Mouse (Mus musculus): ENCODE data around the gene Tceanc.

The Tceanc gene

DNA sequence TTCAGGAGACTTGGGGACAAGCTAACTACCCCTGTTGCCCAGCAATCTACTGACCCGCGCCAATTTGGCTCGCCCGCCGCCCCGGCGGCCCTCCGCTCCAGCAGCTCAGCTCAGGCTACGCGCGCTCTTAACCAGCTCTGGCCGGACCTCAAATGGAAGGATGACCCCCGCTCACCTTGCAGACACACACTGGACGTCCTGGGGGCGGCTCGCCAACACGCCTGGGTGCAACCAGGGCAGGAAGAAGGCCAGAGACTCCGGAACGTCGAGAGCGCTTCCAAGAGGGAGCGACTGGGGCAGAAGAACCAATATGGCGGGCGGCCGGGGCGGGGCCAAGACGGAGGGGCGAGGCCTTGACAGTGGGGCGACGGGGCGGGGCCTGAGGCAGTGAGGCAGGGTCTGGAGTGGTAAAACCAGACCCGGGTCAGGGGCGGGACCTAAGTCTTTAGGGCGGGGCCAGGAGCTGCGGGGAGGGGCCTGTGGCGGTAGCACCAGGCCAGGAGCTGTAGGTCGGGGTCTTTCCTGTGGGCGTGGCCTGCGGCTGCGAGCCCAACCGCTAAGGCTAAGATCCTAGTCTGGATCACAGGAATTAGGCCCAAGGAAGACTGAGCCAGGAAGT lies 38.9 kb downstream of the Tceanc start, which contains the start of gene Rab9:
Gene Rab9, minus strand, starts transcription at position 503 of the 619 bp plus-strand sequence.
- DNase-seq: peak; percentile 92 to 94

DNA sequence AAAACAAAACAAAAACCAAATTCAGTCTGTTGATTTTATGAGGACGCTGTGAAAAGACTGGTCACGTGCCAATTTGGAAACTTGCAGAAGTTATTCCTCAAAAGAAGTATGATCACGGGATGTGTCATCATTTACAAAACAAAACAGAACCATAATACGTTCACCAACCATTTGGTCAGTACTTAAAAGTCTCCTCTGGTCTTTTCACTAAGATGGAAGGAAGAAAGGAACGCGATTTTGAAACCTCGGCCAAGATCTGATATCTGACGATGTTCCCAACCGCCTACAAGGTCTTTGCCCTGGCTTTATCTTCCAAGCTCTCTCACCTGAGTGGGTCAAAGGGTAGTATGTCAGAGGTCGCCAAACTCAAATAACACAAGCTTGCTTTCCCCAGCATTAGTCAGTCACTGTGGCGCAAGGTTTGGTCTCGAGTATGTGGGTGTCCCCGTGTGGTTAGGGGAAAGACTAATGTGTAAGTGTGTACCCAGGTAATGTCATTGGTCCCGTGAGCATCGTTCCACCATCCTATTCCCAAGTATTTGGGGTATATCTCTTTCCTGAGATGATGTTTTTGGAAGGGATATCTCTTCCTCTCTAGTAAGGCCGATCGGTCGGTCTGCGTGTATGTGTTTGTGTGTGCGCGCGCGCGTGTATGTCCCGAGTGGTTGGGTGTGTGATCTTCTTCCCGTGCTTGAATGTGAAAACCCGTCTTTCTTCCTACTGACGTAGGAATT lies 39.6 kb downstream of the Tceanc start:
- DNase-seq: peak; percentile 16 to 19

DNA sequence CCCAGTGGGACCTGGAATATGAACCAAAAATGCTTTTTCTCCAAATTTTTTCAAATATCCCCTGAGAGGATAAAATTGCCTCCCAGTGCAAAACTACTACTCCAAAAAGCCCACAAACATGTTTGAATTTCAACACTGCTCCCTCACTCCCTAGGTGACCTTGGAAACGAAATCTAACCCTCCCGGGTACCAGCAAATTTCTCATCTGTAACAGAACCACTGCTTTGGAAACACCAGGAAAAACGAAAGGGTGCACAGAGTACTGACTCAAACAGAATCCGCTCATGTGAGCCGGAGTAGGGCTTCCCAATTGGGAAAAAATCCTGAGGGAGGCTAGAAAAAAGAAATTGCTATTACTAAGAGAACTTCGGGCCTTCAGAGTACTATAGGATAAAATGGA lies 41.0 kb downstream of the Tceanc start:
- peak in 1 of 2 experiments; percentile 5 for DNase-seq

DNA sequence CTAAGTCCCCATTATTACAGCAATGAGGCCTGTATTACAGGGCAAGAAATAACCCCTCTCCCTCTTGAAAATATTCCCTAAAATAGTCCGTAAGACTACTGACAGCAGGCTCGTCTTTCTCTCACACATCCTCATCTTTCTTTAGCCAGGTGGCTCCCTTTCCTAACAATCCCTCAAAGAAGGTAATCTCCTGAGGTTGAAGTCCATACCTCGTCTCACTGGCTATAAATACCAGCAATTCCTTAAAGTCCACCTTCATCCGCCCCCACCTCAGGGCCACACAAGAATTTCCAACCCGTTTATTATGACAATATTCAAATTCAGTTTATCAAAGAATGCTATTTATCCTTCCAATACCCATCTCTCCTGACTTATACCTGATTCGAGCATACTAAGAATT lies 45.8 kb downstream of the Tceanc start:
- no peak for DNase-seq

DNA sequence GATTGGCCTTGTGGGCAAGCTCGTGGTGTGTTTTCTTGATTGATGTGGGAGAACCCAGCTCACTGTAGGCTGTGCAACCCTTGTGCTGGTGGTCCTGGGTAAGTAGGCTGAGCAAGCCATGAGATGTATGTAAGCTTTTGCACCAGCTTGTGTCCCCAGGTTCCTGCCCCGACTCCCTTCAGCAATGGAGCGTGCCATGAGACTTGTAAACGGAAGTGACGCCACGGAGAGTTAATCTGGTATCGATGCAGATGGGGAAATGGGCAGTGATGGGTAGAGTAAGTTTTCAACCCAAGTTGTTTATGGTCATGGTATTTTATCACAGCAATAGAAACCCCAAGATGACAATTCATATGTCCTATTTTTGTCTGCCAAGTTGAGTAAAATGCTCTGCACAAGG lies 50.0 kb downstream of the Tceanc start:
- no peak for DNase-seq

DNA sequence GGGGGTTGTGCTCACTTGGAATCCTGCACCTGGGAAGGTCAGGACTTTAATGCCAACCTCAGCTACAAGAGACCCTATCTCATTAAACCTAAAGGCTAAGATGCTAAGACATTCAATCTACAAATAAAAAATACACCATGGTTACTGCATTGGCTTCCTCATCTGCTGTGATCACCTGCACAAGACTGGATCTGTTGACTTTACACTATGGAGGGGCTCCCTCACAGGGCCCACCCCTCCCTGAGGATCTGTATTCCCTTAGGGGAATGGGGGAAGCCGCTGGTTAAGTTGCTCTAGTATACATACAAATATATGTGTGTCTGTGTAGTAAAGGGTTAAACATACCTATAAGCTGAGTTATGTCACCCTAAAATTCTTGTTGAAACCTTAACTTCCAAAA lies 62.8 kb downstream of the Tceanc start:
- no peak for DNase-seq

DNA sequence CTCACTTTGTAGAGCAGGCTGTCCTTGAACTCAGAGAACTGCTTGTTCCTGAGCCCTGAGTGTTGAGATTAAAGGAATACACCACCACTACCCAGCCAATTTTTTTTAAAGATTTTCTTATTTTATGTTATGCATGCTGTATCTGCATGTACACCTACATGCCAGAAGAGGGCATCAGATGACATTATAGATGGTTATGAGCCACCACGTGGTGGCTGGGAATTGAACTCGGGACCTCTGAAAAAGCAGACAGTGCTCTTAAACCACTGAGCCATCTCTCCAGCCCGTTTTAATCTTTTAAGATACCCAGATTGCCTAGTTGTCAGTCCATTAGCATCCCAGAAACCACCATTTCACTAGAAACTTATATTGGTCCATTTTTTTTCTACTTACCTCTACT lies 64.0 kb downstream of the Tceanc start:
- DNase-seq: no peak

DNA sequence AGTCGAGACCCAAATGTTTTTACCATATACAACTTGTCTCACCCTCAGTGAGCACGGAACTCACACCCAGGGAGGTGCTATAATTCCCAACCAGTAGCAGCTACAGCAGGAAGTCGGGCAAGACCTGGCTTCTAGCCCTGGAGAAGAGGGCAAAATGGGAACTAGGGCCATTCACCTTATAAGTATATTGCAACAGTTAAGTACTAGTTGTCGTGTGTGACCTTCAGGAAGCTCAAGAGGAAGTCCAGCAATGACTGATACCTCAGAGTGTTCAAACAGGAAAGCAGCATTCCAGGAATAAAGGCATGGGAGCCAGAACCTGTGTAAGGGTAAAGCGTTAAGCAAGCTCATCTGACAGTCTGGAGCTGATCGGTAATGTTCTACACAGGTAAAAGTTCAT lies 64.8 kb downstream of the Tceanc start:
- no peak for DNase-seq

All from kidney, adult 8-10 months (tissue).